Mouse (Mus musculus): Measurements from ENCODE around the gene Cfap61. TPM values are rescaled to one million over a fixed set of nuclear protein-coding genes. Genes with fewer than 3 reads are reported as not detected.

Cfap61 gene
- total RNA-seq, 2 experiments from 2014 or later: 1.8 to 2.4 TPM

DNA sequence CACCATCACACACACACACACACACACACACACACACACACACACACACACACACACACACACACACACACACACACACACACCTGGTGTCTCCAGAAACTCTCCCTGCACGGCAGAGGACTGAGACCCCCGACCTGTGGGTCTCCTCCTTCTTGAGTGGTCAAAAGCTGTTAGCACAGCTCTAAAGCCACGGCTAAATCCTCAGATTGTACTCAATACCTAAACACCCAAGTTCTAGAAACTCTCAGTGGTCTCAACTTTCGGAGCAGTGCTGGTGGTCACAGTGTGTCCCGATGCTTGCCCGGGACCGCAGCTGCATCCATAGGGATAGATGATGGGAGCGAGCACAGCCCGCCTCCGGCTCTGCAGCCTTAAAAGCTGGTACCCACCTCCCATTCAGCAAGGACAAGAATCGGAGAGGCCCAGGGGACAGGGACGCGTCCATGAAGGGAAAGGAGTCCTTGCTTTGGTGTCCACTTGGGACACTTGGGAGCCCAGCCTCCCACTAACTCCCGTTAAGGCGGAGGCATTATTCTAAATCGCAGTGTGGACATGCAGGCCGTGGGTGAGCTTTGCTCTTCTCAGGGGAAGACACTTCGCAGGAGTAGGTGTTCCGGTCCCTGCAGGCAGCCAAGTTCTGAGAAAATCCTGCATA is 284.4 kb downstream of the Cfap61 start:
- peak; percentile 32 for DNase-seq
- intact Hi-C loops (cut with DNase I): no loop called here

DNA sequence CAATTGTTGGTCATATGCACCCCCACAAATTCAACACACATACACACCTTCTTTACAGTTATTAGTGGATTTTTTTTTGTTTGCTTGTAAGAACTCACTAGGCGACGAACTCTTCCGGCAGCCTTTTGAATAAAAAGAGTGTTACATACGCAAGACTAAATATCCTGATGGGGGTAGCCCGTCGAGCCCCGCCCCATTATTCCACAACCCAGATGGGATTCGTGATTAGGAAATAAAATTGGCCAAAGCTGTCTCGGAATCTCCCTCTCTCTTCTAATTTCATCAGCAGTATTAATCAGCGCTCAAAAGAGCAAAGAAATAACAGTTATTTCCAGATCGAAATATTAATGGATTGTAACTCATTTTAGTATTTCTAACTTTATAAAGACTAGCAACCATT is 285.2 kb downstream of the Cfap61 start:
- peak; percentile 29 for DNase-seq
- intact Hi-C loops (cut with DNase I): loop anchor here (5.0 to 10.0 kb wide), 3 partner anchors 85 to 262 kb away; no protein-coding TSS in a partner anchor

DNA sequence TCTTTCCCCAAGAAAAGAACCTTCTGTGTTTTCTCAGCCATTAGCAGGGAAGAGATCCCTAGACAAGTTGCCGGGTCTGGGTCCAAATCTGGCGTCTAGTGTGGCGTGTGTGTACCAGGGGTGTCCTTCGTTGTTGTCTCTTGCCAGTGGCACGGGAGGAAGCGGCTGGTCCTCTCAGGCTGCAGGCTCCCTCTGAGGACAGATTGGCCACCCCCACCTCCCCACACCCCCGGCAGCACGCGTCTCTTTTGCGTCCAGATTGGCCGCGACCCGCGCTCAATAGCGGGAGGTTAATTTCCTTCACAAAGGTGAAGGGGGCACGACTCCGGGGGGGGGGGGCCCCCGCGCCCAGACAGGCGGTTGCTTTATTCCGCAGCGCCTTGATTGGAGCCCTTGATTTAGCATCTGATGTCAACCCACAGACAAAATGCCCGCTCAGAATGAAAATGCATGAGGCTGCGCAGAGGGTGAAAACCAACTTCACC is 286.0 kb downstream of the Cfap61 start:
- DNase-seq: peak; percentile 86
- intact Hi-C loops (cut with DNase I): loop anchor here (5.0 to 10.0 kb wide), 3 partner anchors 84 to 263 kb away; no protein-coding TSS in a partner anchor

DNA sequence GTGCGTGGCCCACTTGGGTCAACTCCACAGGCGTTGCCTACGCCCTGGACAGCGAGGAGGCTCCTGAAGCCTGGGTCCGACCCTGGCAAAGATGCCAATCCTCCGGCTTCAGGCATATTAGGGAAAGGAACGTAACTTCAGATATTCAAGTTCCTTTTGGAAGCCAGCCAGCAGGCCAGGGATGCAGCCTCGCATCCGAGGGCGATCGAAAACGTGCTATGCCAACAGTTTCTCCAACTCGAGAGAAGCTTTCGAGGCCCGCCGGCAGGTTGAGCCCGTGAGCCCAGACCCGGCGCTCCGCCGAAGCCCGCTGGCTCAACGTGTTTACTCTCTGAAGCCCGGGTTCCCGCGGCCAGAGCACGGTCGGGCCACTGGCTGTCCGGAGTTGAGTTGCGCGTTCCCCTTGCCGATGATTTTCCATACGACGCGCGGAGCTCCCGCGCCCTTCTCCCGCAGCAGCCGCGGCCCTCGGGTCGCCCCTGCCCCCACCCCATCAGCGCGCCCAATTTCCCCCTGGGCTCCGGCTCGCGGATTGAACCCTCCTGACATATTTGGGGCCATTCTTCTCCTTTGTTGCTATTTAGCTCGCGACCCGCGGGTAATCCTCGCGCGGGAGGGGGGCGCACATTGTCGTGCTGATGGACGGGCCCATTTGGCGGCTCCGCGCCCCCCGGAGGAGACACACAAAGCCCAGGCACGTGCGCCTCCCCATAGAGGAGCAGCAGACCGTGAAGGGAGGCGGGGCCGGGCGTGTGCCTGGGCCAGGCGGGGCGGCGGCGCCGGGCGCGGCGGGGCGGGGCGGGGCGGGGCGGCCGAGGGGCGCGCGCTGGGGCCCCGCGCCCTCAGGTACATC is 286.7 kb downstream of the Cfap61 start, which contains the start of gene Insm1:
Insm1 (plus strand) TSS at position 846 of the 853 bp plus-strand sequence.
- DNase-seq: peak; percentile 94
- intact Hi-C loops (cut with DNase I): loop anchor here (5.0 to 10.0 kb wide), 3 partner anchors 83 to 264 kb away; no protein-coding TSS in a partner anchor

- intact Hi-C loops (cut with DNase I): loop anchor here (5.0 to 10.0 kb wide), 3 partner anchors 83 to 265 kb away; no protein-coding TSS in a partner anchor
- peak; percentile 97 for DNase-seq
Measured at GRCm38 (mm10) chr2:146221929-146222278, 287.3 kb downstream of the Cfap61 start.

DNA sequence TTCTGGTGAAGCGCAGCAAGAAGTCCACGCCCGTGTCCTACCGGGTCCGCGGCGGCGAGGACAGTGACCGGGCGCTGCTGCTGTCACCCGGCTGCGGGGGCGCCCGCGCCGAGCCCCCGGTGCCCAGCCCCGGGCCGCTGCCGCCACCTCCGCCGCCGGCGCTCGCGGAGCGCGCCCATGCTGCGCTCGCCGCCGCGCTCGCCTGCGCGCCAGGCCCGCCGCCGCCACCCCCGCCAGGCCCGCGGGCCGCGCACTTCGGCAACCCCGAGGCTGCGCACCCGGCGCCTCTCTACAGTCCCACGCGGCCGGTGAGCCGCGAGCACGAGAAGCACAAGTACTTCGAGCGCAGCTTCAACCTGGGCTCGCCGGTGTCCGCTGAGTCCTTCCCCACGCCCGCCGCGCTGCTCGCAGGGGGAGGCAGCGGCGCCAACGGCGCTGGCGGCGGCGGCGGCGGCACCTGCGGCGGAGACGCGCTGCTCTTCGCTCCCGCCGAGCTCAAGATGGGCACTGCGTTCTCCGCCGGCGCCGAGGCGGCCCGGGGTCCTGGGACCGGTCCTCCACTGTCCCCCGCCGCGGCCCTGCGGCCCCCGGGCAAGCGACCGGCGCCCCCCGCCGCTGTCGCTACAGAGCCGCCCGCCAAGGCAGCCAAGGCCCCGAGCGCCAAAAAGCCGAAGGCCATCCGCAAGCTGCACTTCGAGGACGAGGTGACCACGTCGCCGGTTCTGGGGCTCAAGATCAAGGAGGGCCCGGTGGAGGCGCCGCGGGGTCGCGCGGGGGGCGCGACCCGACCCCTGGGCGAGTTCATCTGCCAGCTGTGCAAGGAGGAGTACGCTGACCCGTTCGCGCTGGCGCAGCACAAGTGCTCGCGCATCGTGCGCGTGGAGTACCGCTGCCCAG is 287.9 kb downstream of the Cfap61 start:
- peak; percentile 48 for DNase-seq
- intact Hi-C loops (cut with DNase I): loop anchor here (5.0 to 10.0 kb wide), 3 partner anchors 82 to 265 kb away; no protein-coding TSS in a partner anchor

DNA sequence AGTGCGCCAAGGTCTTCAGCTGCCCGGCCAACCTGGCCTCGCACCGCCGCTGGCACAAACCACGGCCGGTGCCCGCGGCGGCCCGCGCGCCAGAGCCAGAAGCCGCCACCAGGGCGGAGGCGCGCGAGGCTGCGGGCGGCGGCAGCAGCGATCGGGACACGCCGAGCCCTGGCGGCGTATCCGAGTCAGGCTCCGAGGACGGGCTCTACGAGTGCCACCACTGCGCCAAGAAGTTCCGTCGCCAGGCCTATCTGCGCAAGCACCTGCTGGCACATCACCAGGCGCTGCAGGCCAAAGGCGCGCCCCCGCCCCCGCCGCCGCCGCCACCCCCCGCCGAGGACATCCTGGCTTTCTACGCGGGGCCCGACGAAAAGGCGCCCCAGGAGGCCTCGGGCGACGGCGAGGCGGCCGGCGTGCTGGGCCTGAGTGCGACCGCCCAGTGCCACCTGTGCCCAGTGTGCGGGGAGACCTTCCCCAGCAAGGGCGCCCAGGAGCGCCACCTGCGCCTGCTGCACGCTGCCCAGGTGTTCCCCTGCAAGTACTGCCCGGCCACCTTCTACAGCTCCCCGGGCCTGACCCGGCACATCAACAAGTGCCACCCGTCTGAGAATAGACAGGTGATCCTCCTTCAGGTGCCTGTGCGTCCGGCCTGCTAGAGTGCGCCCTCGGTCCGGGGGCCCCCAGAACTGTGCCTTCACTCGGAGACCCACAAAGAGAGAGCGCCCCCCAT is 288.8 kb downstream of the Cfap61 start:
- peak; percentile 69 for DNase-seq
- intact Hi-C loops (cut with DNase I): loop anchor here (5.0 to 10.0 kb wide), 3 partner anchors 81 to 266 kb away; no protein-coding TSS in a partner anchor

DNA sequence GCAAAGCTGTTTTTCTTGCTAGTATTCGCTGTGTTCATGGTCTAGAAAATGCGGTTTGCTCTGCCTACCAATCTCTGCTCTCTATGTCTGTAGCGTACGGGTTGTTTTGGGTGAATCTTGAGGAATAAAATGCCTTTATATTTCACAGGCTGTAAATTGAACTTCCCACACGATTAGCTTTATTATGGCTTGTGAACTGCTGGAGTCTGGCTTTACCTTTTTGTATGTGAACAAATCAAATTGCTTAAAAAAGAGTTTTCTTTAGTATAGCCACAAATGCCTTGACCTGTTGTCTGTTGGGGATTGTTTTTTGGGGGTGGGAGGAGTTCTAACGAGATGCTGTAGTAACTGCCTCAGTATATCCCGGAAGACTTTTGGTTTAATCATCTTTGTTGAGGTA is 289.6 kb downstream of the Cfap61 start:
- intact Hi-C loops (cut with DNase I): loop anchor here (5.0 to 10.0 kb wide), 3 partner anchors 81 to 267 kb away; no protein-coding TSS in a partner anchor
- DNase-seq: no peak

DNA sequence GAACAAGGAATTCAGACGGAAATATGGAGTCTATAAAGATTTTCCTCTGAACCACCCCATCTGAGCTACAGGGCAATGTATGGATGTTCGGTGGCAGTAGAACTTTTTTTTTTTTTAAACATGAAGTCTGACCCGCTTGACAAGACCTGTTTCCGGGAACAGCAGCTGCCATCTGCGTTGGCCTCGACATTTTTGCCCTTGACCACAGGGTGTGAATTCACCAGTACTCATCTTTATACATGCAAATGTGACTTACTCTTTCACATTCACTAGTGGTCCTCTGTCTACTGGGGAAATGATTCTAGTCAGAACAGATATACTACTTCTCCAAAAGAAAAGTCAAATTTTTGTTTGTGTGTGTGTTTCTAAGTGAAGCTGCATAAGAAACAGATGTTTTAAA is 291.2 kb downstream of the Cfap61 start:
- intact Hi-C loops (cut with DNase I): loop anchor here (10.0 kb wide), 2 partner anchors 79 to 159 kb away; no protein-coding TSS in a partner anchor
- no peak for DNase-seq

DNA sequence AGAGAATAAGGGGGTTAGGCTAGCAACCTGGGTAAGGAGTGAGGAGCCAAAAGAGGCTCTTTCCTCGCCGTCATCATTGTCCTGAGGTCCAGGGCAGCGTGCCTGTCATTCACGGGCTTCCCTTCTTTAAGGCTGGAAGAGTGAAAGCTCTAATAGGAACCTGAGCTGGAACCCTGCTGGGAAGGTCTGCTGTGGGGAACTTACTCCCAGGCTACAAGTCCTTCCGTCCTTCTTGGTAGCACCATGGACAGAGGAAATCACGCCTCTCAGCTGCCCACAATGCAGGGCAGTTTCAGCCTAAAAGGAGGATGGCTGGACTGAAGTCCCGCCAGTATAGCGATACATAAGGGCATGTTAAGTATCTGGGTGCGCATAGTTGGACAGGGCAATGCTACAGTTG is 291.9 kb downstream of the Cfap61 start:
- DNase-seq: peak; percentile 50
- intact Hi-C loops (cut with DNase I): loop anchor here (10.0 kb wide), 2 partner anchors 78 to 158 kb away; no protein-coding TSS in a partner anchor

DNA sequence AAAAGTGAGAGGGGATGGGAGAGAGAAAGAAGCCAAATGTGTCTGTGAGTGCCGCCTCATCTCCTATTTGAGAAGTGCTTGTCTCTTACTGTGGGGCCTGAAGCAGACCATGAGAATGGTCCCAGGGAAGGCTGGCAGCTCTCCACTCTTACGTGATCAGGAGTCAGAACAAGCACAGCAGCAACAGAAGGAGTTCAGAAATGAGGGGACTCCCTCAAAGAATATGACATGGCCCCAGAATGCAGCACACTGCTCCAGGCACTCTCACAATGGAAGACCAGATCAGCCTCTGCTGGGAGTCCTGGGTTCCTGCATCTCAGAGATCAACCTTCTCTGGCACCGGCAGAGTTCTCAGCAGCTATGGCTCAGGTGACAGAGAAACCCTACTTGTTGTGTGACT is 293.1 kb downstream of the Cfap61 start:
- intact Hi-C loops (cut with DNase I): loop anchor here (10.0 kb wide), 2 partner anchors 77 to 157 kb away; no protein-coding TSS in a partner anchor
- DNase-seq: peak; percentile 61

- DNase-seq: peak; percentile 41
- intact Hi-C loops (cut with DNase I): loop anchor here (10.0 kb wide), 2 partner anchors 76 to 156 kb away; no protein-coding TSS in a partner anchor
Measured at GRCm38 (mm10) chr2:146228435-146228834, 293.9 kb downstream of the Cfap61 start.

DNA sequence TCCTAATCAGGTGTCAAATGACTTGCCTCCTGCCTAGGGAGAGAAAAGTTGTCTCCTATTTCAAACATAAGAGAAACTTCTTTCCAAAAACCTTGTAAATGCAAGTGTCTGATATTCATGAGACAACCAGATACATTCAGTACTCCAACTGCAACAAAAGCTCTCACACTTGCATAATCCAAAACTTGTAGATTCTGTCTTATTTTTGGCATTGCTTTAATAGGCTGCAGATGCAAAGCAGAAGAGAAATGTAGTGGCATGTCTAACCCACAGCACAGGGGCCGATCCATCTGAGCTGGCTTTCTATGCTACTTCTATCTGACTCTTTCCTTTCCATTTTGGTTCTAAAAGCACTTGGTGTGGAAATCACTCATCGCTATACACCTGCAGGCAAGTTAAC is 296.9 kb downstream of the Cfap61 start:
- intact Hi-C loops (cut with DNase I): no loop called here
- DNase-seq: no peak

- DNase-seq: no peak
- intact Hi-C loops (cut with DNase I): no loop called here
Measured at GRCm38 (mm10) chr2:146239196-146239747, 304.7 kb downstream of the Cfap61 start.

- intact Hi-C loops (cut with DNase I): no loop called here
- no peak for DNase-seq
Measured at GRCm38 (mm10) chr2:146244049-146244448, 309.5 kb downstream of the Cfap61 start.

- DNase-seq: no peak
- intact Hi-C loops (cut with DNase I): no loop called here
Measured at GRCm38 (mm10) chr2:146245401-146245800, 310.8 kb downstream of the Cfap61 start.

- intact Hi-C loops (cut with DNase I): no loop called here
- DNase-seq: no peak
Measured at GRCm38 (mm10) chr2:146246409-146247075, 312.0 kb downstream of the Cfap61 start.

- intact Hi-C loops (cut with DNase I): no loop called here
- DNase-seq: no peak
Measured at GRCm38 (mm10) chr2:146247576-146247975, 313.0 kb downstream of the Cfap61 start.
